Mouse (Mus musculus) large intestine, adult 2 months (tissue): ENCODE data around the gene Tmem132c. TPM values are rescaled to one million over a fixed set of nuclear protein-coding genes. Genes with fewer than 3 reads are reported as not detected.

Experiments
- DNase-seq: peaks from one replicate; pipeline ENCODE4 v3.0.0-alpha.2; 2012; ENCODE audit warnings: low read depth, low spot score
- whole genome bisulfite sequencing: fragments of 180-500 bp; shearing (Covaris S2); methylation state at CpG from one replicate; pipeline ENCODE4 v1.1.7; 2018; 5-methylcytosine and 5-hydroxymethylcytosine counted together
- polyA plus RNA-seq: library from polyadenylated mRNA; depleted of rRNA; stranded (reverse); fragments of >200 nt; gene quantifications from 2 replicates; pipeline ENCODE4 v1.2.3, GENCODE M21; 2012; rRNA removed

Gene Tmem132c
- 0.22 and 0.47 TPM in 2 replicates for polyA plus RNA-seq

DNA sequence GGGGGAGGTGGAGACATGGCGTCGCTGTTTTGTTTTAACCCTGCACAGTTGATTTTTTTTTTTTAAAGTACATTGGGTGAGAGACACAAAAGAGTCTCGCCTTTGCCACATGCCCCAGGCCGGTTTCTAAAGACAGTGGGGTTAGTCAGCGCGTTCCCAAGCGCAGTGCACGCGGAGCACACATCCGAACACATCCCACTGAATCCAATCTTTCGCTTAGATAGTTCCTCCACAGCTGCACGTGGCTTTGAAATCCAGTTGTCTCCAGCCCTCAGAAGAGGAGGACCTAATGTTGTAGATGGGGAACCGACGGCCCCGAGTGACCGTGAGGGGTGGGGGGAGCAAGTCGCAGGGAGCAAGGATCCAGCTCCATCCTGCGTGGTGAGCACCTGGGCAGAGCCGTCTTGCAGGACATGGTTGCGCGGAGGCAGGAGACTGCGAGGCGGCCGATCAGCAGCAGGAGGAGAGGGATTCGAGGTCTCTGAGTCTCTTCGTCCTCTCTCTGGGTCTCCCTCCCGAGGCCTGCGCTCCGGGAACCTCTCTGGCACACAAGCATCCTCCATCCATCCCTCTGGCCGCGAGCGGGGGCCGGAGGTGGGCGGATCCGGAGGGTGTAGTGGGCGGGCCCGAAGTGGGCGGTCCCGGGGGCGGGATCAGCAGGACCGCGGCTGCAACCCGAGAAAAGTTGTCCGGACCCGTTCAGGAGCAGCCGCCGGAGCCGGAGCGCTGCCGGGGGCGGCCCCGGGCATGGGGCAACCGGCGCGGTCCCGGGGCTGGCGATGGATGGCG lies at the start of gene Tmem132c:
TSS of gene Tmem132c (plus strand) at position 673 of the 789 bp plus-strand sequence.
- 3% methylated on average over 58 of the region's 58 CpGs for whole genome bisulfite sequencing
- no peak for DNase-seq

GRCm38 (mm10) chr5:127191881-127192280 lies 49.7 kb upstream of the Tmem132c start:
- 35% methylated on average over 5 of the region's 5 CpGs for WGBS
- no peak for DNase-seq

- 53% methylated on average over 4 of the region's 4 CpGs for WGBS
- no peak for DNase-seq
These were observed 42.8 kb upstream of the Tmem132c start for GRCm38 (mm10) chr5:127198850-127199249.

GRCm38 (mm10) chr5:127204881-127205280 lies 36.7 kb upstream of the Tmem132c start:
- no peak for DNase-seq
- WGBS, result 85% methylated on average over 8 of the region's 8 CpGs

DNA sequence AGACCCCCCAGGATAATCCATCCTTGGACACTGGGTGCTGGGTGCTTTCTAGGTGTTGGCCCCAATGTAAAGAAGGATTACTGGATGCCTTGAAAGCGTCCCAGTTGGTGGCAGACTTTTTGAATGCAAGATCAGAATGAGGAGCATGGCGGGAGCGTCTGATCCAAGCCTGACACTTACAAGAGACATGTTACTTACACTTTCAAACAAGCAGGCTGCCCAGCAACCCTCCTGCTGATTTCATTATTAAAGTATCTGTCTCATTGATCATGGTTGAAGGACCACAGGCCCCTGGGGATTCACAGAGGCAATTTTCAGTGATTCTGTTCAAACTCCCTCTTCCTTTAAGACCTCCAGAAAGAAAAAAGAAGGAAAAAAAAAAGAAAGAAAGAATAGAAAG lies 25.2 kb upstream of the Tmem132c start:
- DNase-seq, result no peak
- WGBS, result 66% methylated on average over 3 of the region's 3 CpGs

- DNase-seq, result no peak
- WGBS, result 59% methylated on average over 6 of the region's 6 CpGs
These were observed 23.9 kb upstream of the Tmem132c start for GRCm38 (mm10) chr5:127217725-127218124.

- 4% methylated on average over 14 of the region's 14 CpGs for WGBS
- DNase-seq, result no peak
These were observed 13.5 kb upstream of the Tmem132c start for GRCm38 (mm10) chr5:127227929-127228595.

- no peak for DNase-seq
- 18% methylated on average over 7 of the region's 7 CpGs for WGBS
These were observed 6.9 kb upstream of the Tmem132c start for GRCm38 (mm10) chr5:127234715-127235114.

GRCm38 (mm10) chr5:127235203-127235602 lies 6.4 kb upstream of the Tmem132c start:
- peak; percentile 43 for DNase-seq
- WGBS, result 5% methylated on average over 11 of the region's 11 CpGs

DNA sequence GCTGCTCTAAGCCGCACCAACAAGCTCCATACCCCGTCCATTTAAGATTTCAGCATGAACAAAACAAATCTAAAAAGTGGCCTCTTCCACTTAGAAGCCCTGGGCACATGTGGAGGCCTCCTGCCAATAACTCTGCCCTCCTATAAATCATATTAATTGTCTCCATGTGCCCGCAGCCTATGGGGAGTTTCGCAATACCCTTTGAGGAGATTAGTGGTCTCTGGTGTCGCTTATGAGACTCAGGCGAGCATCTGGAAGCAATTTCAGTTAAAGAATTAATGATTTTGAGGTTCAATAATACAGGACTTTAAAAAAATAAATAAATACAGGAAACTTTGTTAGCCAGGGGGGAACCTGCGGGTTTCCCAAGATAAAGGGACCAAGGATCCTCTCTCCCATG lies 1.9 kb upstream of the Tmem132c start:
- DNase-seq, result no peak
- 51% methylated on average over 7 of the region's 7 CpGs for WGBS

DNA sequence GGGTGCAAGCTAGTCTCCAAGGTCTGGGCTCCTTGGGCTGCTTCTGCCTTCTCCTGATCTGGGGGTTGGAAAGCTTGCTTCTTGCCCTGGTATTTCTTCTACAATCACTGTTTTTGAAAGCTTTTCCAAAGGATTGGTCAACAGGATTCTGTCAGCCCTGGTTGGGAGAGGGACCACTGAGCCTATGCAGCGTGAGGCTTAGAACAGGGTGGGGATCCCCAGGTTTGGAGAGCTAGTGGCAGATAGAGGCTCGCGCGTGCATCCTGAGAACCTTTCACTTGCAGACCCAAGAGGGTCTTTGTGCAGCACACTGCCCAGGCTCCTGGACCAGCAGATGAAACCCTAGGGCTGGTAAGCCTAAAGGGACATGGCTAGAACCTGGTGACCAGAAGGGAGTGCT lies 962 bp upstream of the Tmem132c start:
- 32% methylated on average over 4 of the region's 4 CpGs for WGBS
- DNase-seq, result no peak

GRCm38 (mm10) chr5:127241925-127242762 lies 536 bp downstream of the Tmem132c start:
- no peak for DNase-seq
- under 1% methylated on average over 71 of the region's 73 CpGs for WGBS

DNA sequence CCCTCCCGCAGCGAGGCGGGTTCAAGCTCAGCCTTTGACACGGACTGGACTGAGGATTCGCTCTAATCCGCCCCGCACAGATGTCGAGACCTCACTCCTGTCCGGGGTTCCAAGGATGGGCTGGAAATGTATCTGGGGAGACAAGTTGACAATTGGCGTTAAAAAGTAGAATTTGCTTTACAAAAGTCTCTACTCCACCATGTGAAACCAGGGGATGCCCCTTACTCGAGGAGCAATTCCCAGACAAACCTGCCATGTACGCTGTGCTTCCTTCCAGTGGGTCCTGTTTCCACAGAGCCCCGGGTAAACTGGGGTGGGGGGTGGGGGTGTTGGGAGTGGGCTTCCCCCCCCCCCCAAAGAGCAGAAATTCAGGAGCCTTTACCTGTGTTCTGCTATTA lies 1.2 kb downstream of the Tmem132c start:
- 2% methylated on average over 13 of the region's 13 CpGs for WGBS
- no peak for DNase-seq

- no peak for DNase-seq
- WGBS, result 2% methylated on average over 16 of the region's 16 CpGs
These were observed 1.6 kb downstream of the Tmem132c start for GRCm38 (mm10) chr5:127243209-127243608.

- DNase-seq, result no peak
- WGBS, result 7% methylated on average over 13 of the region's 13 CpGs
These were observed 2.0 kb downstream of the Tmem132c start for GRCm38 (mm10) chr5:127243611-127244010.

DNA sequence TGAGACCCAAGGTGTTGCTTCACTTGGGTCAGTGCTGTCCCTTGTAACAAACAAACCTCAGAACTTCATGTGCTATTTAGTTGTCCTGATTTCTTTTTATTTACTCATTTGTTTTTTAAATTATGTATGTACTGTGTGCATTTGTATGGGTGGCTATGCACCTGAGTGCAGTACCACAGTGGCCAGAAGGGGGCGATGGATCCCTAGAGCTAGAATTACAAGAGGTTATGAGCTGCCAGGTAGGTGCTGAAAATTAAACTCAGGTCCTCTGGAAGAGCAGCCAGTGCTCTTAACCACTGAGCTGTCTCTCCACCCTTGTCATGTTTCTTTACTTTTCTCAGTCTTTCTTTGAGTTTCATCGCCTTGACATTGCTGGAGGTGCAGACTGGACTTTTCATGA lies 11.7 kb downstream of the Tmem132c start:
- 59% methylated on average over 2 of the region's 2 CpGs for WGBS
- no peak for DNase-seq

DNA sequence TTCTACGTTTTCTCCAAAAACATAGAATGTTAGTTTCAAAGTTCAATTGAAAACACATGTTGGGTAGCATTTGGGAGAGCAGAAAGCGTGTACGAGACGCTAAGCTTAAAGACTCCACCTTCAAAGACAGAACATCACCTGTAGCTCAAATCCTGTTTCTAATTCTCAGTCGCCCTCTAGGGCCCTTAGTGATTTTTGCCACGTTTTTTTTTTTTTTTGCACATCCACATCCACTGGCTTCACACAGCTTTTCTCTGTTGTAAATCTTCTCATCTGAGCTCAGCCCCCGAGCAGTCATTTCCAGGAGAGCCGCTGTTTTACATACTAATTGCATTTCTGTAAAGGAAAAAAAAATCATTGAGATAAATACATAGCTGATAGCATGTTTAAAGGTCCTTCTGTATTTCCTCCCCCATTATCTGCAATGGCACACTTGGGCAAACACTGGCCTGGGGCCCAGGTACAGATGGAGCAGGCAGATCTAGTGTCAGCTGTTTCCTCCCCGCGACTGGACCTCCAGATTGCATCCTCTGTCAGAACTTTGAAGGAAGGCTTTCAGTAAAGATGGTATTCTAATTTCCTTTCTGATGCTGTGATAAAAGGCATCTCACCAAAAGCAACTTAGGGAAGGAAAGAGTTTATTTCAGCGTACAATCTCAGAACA lies 15.5 kb downstream of the Tmem132c start:
- no peak for DNase-seq
- 57% methylated on average over 11 of the region's 11 CpGs for WGBS

DNA sequence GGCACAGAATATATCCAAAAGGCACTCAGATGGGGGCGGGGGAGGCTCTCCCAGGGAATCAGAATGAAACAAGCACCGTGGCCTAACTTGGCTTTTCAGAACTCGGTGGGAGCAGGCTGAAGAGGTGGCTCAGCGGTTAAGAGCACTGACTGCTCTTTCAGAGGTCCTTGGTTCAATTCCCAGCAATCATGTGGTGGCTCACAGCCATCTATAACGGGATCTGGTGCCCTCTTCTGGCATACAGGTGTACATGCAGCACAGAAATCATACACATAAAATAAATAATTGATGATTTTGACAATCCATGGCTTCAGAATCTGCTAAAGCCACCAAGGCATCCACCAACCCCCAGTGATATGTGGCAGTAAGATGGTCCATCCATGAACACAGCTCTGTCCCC lies 20.5 kb downstream of the Tmem132c start:
- no peak for DNase-seq
- WGBS, result 81% methylated on average over 5 of the region's 5 CpGs

- no peak for DNase-seq
- WGBS, result 52% methylated on average over 3 of the region's 3 CpGs
These were observed 29.5 kb downstream of the Tmem132c start for GRCm38 (mm10) chr5:127271145-127271544.

DNA sequence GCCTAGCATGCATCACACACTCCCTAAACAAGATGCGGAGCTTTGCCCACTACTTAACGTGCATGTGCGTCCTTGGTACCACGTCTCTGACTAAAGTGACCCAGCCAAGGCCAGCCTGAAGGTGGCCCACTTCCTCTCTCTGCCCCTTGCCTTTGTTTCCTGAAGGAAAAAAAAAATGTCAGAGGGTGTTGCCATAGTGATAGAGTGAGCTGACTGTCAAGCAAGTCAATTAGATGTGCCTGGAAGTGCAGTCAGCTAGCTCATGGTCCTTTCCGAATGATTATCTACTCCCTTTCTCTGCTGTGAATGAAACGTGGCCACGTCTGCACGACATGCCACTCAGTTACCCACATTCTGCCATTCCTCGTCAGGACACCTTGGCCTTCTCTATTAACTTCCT lies 37.9 kb downstream of the Tmem132c start:
- DNase-seq, result no peak
- WGBS, result 86% methylated on average over 9 of the region's 9 CpGs
